Mouse (Mus musculus) heart, embryonic 12.5 days (tissue): ENCODE measurements around the gene Dmrta2. TPM values are rescaled to one million over a fixed set of nuclear protein-coding genes. Genes with fewer than 3 reads are reported as not detected.

Experiments used
- ATAC-seq: fragments of 200-750 bp; cut with Nextera tagmentation; 2 replicates; pipeline ENCODE4 v1.8.0; 2017; ENCODE audit warnings: moderate TSS enrichment, moderate library complexity; ENCODE audit not compliant: insufficient number of reproducible peaks, low FRiP score
- H3K27ac ChIP-seq: fragments of 300-500 bp; sonication (generic); 2 replicates; pipeline ENCODE4 v1.5.1; 2016; ENCODE audit warnings: mild to moderate bottlenecking, moderate library complexity; ENCODE audit not compliant: poor library complexity, severe bottlenecking
- H3K27me3 ChIP-seq: fragments of 300-500 bp; sonication (generic); replicated peaks from 2 replicates; pipeline ENCODE4 v1.6.1; 2016; ENCODE audit warnings: mild to moderate bottlenecking, moderate library complexity
- H3K36me3 ChIP-seq: fragments of 300-500 bp; sonication (generic); 2 replicates; pipeline ENCODE4 v1.6.1; 2016; ENCODE audit warnings: mild to moderate bottlenecking, moderate library complexity
- H3K4me1 ChIP-seq: fragments of 300-500 bp; sonication (generic); replicated peaks from 2 replicates; pipeline ENCODE4 v1.6.1; 2016; ENCODE audit warnings: mild to moderate bottlenecking
- H3K4me2 ChIP-seq: fragments of 300-500 bp; sonication (generic); 2 replicates; pipeline ENCODE4 v1.6.1; 2016; ENCODE audit warnings: mild to moderate bottlenecking, moderate library complexity
- H3K4me3 ChIP-seq: fragments of 300-500 bp; sonication (generic); 2 replicates; pipeline ENCODE4 v1.5.1; 2016; ENCODE audit warnings: mild to moderate bottlenecking
- H3K9ac ChIP-seq: fragments of 300-500 bp; sonication (generic); 2 replicates; pipeline ENCODE4 v1.6.1; 2016; ENCODE audit warnings: mild to moderate bottlenecking, moderate library complexity
- H3K9me3 ChIP-seq: fragments of 300-500 bp; sonication (generic); replicated peaks from 2 replicates; pipeline ENCODE4 v1.6.1; 2016; ENCODE audit warnings: mild to moderate bottlenecking, moderate library complexity
- WGBS: fragments of 180-500 bp; shearing (Covaris S2); methylation state at CpG from one replicate; pipeline ENCODE4 v1.1.7; 2016; 5-methylcytosine and 5-hydroxymethylcytosine counted together
- polyA plus RNA-seq: library from polyadenylated mRNA; unstranded; fragments of >200 nt; fragmentation: Nextera tagmentation; extraction: Ambion mirVana; gene quantifications from 2 replicates; pipeline ENCODE4 v1.2.1, GENCODE M21; 2016

The Dmrta2 gene
- 0.13 TPM in 1 of 2 replicates, not detected in the other for polyA plus RNA-seq

DNA sequence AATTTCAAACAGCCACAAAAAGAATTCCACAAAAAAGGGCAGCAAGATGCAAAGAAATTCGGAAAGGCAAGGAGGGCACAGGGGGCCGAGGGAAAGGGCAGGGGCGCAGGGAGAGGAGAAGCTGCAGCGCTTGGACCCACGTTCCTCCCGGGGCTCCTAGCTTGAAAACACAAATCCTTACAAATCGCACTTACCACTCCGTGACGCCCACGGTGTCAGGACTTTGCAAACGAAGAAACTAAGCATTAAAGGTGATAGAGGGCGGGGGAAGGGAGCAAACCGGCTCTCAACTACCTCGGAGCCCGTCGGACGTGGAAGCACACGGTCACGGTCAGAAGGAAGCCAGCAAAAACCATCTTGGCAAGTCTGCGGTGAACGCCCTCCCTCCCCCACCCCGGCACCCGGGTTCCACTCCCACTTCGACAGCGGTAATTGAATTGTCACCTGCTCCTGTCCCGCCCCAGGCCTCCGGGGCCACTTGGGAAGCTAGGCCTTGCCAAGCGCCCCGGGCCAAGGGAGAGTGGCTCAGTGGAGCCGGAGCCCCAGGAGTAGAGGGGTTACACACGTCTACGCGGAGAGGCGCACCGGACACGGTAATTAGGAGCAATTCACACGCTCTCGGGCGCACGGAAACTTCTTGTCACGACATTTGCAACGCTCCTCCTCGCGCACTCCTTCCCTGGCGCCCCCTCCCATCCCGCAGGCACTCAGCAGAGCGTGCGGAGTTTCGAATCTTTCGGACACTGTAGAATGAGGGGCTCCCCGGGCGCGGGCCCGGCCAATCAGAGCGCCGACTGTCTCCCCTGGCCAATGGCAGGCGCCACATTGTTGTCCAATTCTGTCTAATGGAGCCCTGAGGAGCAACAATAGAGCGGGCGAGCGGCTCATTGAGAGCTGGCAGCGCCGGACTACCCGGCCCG, at the start of gene Dmrta2:
Gene Dmrta2 (plus strand): TSS at position 906 of the 920 bp plus-strand sequence.
- H3K27me3 ChIP-seq = peaks cover 96% of the 10 kb centered on the region
- H3K36me3 ChIP-seq = no peaks in the 10 kb centered on the region
- under 1% methylated on average over 64 of the region's 64 CpGs for WGBS
- ATAC-seq = peak; percentile 39
- 0 out of 2 replicates have a peak, but pooled peaks cover 3% of the 10 kb centered on the region for H3K9me3 ChIP-seq
- H3K27ac ChIP-seq = no peak within 1 kb of the TSS
- peaks cover 33% of the 10 kb centered on the region for H3K4me1 ChIP-seq
- H3K4me2 ChIP-seq = peak within 1 kb of the TSS; percentile 79
- 0 out of 2 replicates have a peak within 1 kb of the TSS, but pooled peaks have one; percentile 9 for H3K9ac ChIP-seq
- peak within 1 kb of the TSS; percentile 50 for H3K4me3 ChIP-seq

DNA sequence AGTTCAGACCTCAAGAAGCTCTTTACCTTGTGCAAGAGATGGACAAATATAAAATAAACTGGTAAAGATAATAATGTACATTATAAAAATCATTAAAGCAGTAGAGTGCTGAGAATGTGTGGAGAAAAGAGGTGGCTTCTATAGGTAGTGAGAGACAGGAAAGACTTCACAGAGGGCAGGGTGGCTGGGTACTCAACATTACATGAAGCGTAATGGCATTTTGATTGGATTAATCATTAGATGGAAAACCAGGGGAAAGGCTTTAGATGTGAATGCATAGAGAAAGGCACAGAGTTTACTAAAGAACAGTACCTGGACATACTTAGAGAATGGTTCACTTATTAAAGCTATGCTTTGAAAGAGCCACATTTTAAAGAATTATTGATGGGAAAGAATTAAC, 48.8 kb upstream of the Dmrta2 start:
- Histone ChIP-seq H3K9me3 (no peaks in the 10 kb centered on the region), H3K4me1 (no peaks in the 10 kb centered on the region), H3K36me3 (peaks cover 3% of the 10 kb centered on the region; the same call in 1 of the 2 replicates), H3K9ac (no peak overlapping the region), H3K4me3 (no peak overlapping the region), H3K27me3 (no peaks in the 10 kb centered on the region), H3K27ac (no peak overlapping the region), H3K4me2 (no peak overlapping the region)
- no peak for ATAC-seq
- WGBS = 94% methylated on average over 1 of the region's 1 CpGs

DNA sequence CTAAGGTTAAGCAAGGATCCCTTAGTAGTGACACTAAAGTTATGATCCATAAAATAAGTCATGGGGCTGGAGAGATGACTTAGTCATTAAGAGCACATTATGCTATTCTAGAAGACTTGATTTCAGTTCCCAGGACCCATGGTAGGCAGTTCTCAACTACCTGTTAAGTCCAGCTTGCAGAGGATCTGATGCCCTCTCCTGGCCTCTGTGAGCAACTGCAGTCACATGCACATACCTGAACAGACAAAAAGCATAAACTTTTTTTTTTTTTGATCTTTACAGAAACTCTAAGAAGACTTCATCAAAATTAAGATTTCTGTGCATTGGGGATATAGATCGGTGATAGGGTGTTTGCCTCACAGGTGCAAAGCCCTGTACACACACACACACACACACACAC, 47.4 kb upstream of the Dmrta2 start:
- WGBS = 91% methylated on average over 1 of the region's 1 CpGs

DNA sequence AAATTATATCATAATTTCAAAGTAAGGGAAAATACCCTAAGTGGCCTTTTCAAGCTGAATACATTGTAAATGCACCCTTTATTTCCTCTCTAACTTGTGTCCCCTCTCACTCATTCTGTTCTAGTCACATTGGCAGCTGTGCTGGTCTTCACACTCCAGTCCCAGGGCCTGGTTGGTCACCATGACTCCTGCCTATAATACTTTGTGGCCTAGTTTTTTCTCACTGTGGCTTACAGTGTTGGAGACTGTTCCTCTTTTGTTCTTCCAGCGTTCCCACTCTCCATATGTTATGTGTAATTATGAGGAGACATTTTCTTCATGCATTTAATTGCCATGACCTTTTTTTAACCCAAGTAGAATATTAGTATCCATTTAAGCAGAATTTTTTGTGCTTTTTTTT, 46.9 kb upstream of the Dmrta2 start:
- no peaks in the 10 kb centered on the region for H3K27me3 ChIP-seq
- WGBS = 94% methylated on average over 1 of the region's 1 CpGs
- ATAC-seq = no peak
- H3K4me1 ChIP-seq = no peaks in the 10 kb centered on the region
- no peak overlapping the region for H3K4me2 ChIP-seq
- H3K27ac ChIP-seq = no peak overlapping the region
- H3K36me3 ChIP-seq = peaks cover 7% of the 10 kb centered on the region
- no peak overlapping the region for H3K9ac ChIP-seq
- no peaks in the 10 kb centered on the region for H3K9me3 ChIP-seq
- no peak overlapping the region for H3K4me3 ChIP-seq

More for the DNA sequence above, 47.4 kb upstream of the Dmrta2 start:
- H3K36me3 ChIP-seq = peaks cover 5% of the 10 kb centered on the region
- H3K4me1 ChIP-seq = no peaks in the 10 kb centered on the region
- H3K27me3 ChIP-seq = no peaks in the 10 kb centered on the region
- H3K27ac ChIP-seq = no peak overlapping the region
- H3K4me3 ChIP-seq = no peak overlapping the region
- no peak for ATAC-seq
- no peak overlapping the region for H3K9ac ChIP-seq
- no peak overlapping the region for H3K4me2 ChIP-seq
- no peaks in the 10 kb centered on the region for H3K9me3 ChIP-seq

- no peaks in the 10 kb centered on the region for H3K4me1 ChIP-seq
- H3K9ac ChIP-seq = no peak overlapping the region
- H3K9me3 ChIP-seq = no peaks in the 10 kb centered on the region
- H3K27ac ChIP-seq = no peak overlapping the region
- H3K4me3 ChIP-seq = no peak overlapping the region
- no peaks in the 10 kb centered on the region for H3K27me3 ChIP-seq
- no peak for ATAC-seq
- peaks cover 4% of the 10 kb centered on the region; the same call in 1 of the 2 replicates for H3K36me3 ChIP-seq
- H3K4me2 ChIP-seq = no peak overlapping the region
- 88% methylated on average over 3 of the region's 3 CpGs for WGBS
Measured at GRCm38 (mm10) chr4:109936557-109936956, 41.3 kb upstream of the Dmrta2 start.

- no peaks in the 10 kb centered on the region for H3K9me3 ChIP-seq
- H3K36me3 ChIP-seq = peaks cover 4% of the 10 kb centered on the region; the same call in 1 of the 2 replicates
- no peaks in the 10 kb centered on the region for H3K4me1 ChIP-seq
- no peak overlapping the region for H3K4me2 ChIP-seq
- no peak for ATAC-seq
- no peaks in the 10 kb centered on the region for H3K27me3 ChIP-seq
- no peak overlapping the region for H3K27ac ChIP-seq
- no peak overlapping the region for H3K4me3 ChIP-seq
- no peak overlapping the region for H3K9ac ChIP-seq
Measured at GRCm38 (mm10) chr4:109939291-109939690, 38.6 kb upstream of the Dmrta2 start.

- Histone ChIP-seq H3K27ac (no peak overlapping the region), H3K4me3 (no peak overlapping the region), H3K9me3 (no peaks in the 10 kb centered on the region), H3K4me1 (peaks cover 5% of the 10 kb centered on the region; the same call in 1 of the 2 replicates), H3K27me3 (no peaks in the 10 kb centered on the region), H3K36me3 (no peaks in the 10 kb centered on the region), H3K4me2 (no peak overlapping the region), H3K9ac (no peak overlapping the region)
- ATAC-seq = no peak
- WGBS = 92% methylated on average over 1 of the region's 1 CpGs
Measured at GRCm38 (mm10) chr4:109945554-109945953, 32.3 kb upstream of the Dmrta2 start.

DNA sequence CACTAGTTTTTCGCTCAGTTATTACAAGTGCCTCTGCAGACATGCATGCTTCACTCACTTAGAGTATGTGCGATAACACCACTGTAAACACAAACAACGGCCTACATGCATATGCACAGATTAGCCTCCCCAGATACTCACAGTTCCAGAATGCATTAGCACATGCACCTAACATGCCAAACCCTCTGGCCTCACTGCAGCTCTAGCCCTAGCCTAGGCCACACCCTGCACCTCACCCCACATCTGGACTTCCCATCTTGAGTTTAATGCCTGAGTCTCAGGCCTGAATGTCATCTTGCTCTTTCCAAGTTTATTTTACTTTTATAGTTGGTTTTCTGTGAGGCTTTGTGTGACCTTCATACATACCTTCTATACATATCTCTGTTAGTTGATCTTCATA, 28.5 kb upstream of the Dmrta2 start:
- Histone ChIP-seq H3K27ac (no peak overlapping the region), H3K9ac (no peak overlapping the region), H3K27me3 (no peaks in the 10 kb centered on the region), H3K9me3 (no peaks in the 10 kb centered on the region), H3K4me1 (peaks cover 5% of the 10 kb centered on the region; the same call in 1 of the 2 replicates), H3K4me2 (no peak overlapping the region), H3K36me3 (no peaks in the 10 kb centered on the region), H3K4me3 (no peak overlapping the region)
- ATAC-seq = no peak
- 87% methylated on average over 3 of the region's 3 CpGs for WGBS

- H3K36me3 ChIP-seq = no peaks in the 10 kb centered on the region
- H3K27ac ChIP-seq = no peak overlapping the region
- no peaks in the 10 kb centered on the region for H3K4me1 ChIP-seq
- no peaks in the 10 kb centered on the region for H3K9me3 ChIP-seq
- H3K4me3 ChIP-seq = no peak overlapping the region
- 79% methylated on average over 1 of the region's 1 CpGs for WGBS
- no peaks in the 10 kb centered on the region for H3K27me3 ChIP-seq
- H3K4me2 ChIP-seq = no peak overlapping the region
- no peak overlapping the region for H3K9ac ChIP-seq
- no peak for ATAC-seq
Measured at GRCm38 (mm10) chr4:109953509-109953908, 24.3 kb upstream of the Dmrta2 start.

- H3K4me2 ChIP-seq = no peak overlapping the region
- no peak overlapping the region for H3K27ac ChIP-seq
- no peak for ATAC-seq
- WGBS = 75% methylated on average over 5 of the region's 5 CpGs
- H3K9me3 ChIP-seq = no peaks in the 10 kb centered on the region
- no peaks in the 10 kb centered on the region for H3K27me3 ChIP-seq
- H3K9ac ChIP-seq = no peak overlapping the region
- no peak overlapping the region for H3K4me3 ChIP-seq
- H3K4me1 ChIP-seq = no peaks in the 10 kb centered on the region
- H3K36me3 ChIP-seq = peaks cover 11% of the 10 kb centered on the region; the same call in 1 of the 2 replicates
Measured at GRCm38 (mm10) chr4:109960201-109960935, 17.5 kb upstream of the Dmrta2 start.
